Mouse (Mus musculus) urinary bladder, postnatal 14 days (tissue): ENCODE results near the gene Lrfn2.

ENCODE experiments used
- DNase-seq: peaks from one replicate; pipeline ENCODE4 v3.0.0; 2021; ENCODE audit warnings: low spot score

The Lrfn2 gene

GRCm38 (mm10) chr17:48931621-48932405 lies at the start of gene Lrfn2:
Gene Lrfn2 (plus strand): TSS chr17:48932379.
- peak; percentile 74 for DNase-seq

GRCm38 (mm10) chr17:48887472-48888385 lies 44.5 kb upstream of the Lrfn2 start:
- no peak for DNase-seq

- no peak for DNase-seq
Observed at GRCm38 (mm10) chr17:48905286-48906040, 26.7 kb upstream of the Lrfn2 start.

GRCm38 (mm10) chr17:48913437-48913836 lies 18.7 kb upstream of the Lrfn2 start:
- no peak for DNase-seq

GRCm38 (mm10) chr17:48917411-48917810 lies 14.8 kb upstream of the Lrfn2 start:
- no peak for DNase-seq

- DNase-seq, result no peak
Observed at GRCm38 (mm10) chr17:48918458-48918857, 13.7 kb upstream of the Lrfn2 start.

- no peak for DNase-seq
Observed at GRCm38 (mm10) chr17:48922905-48923304, 9.3 kb upstream of the Lrfn2 start.

GRCm38 (mm10) chr17:48925426-48925825 lies 6.8 kb upstream of the Lrfn2 start:
- DNase-seq, result no peak

- no peak for DNase-seq
Observed at GRCm38 (mm10) chr17:48930994-48931393, 1.2 kb upstream of the Lrfn2 start.

- DNase-seq, result no peak
Observed at GRCm38 (mm10) chr17:48932406-48932906, 277 bp downstream of the Lrfn2 start.

GRCm38 (mm10) chr17:48932916-48933315 lies 737 bp downstream of the Lrfn2 start:
- DNase-seq, result no peak

GRCm38 (mm10) chr17:48935201-48935600 lies 3.0 kb downstream of the Lrfn2 start:
- no peak for DNase-seq

GRCm38 (mm10) chr17:48936445-48937141 lies 4.4 kb downstream of the Lrfn2 start:
- DNase-seq, result no peak

GRCm38 (mm10) chr17:48938711-48939220 lies 6.6 kb downstream of the Lrfn2 start:
- DNase-seq, result no peak

GRCm38 (mm10) chr17:48946315-48946714 lies 14.1 kb downstream of the Lrfn2 start:
- DNase-seq, result no peak

GRCm38 (mm10) chr17:48946765-48947164 lies 14.6 kb downstream of the Lrfn2 start:
- no peak for DNase-seq

- no peak for DNase-seq
Observed at GRCm38 (mm10) chr17:48951250-48951649, 19.1 kb downstream of the Lrfn2 start.

- DNase-seq, result no peak
Observed at GRCm38 (mm10) chr17:48956033-48956631, 24.0 kb downstream of the Lrfn2 start.

GRCm38 (mm10) chr17:48960161-48960698 lies 28.1 kb downstream of the Lrfn2 start:
- DNase-seq, result peak; percentile 22

GRCm38 (mm10) chr17:48962646-48963045 lies 30.5 kb downstream of the Lrfn2 start:
- DNase-seq, result no peak
